Mouse (Mus musculus): ENCODE data around the gene Mical3.

The Mical3 gene

DNA sequence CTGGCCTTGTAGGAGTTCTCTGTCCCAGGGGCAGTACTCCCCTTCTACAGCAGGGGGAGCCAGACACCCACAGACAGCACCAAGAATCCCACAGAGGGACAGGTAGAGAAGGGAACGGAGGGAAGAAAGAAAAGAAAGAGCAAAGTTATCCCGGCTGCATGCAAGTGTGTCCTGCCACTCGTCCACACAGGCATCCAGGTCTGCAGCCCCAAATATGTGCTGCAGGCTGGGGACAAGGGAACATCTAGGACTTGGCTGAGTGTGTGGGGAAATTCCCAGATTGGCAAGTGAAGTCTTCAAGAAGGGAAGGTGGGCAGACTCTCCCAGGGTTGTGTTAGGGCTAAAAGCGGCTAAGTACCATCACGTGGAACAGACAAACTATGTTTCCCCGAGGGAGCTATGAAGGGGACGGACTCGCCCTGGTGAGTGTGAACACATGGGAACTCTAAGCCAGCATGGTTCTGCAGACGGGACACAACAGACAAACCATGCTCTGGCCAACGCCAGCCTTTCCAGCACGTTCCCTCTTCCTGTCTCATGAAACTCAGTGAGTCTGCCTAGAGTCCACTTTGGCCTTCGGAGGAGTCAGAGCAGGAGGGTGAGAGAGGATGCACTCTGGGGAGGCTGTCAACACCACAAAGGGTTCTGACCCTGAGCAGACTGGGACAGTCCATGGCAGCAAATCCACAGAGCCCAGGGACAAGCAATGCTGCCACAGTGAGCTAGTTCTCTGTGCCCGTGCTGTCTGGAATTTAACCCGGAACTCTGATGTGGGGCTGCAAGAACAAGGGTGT is 158.8 kb downstream of the Mical3 start:
- DNase-seq (ENCODE audit: low read depth in 2 of 2, low spot score in 2 of 2): peak; percentile 75 to 81

DNA sequence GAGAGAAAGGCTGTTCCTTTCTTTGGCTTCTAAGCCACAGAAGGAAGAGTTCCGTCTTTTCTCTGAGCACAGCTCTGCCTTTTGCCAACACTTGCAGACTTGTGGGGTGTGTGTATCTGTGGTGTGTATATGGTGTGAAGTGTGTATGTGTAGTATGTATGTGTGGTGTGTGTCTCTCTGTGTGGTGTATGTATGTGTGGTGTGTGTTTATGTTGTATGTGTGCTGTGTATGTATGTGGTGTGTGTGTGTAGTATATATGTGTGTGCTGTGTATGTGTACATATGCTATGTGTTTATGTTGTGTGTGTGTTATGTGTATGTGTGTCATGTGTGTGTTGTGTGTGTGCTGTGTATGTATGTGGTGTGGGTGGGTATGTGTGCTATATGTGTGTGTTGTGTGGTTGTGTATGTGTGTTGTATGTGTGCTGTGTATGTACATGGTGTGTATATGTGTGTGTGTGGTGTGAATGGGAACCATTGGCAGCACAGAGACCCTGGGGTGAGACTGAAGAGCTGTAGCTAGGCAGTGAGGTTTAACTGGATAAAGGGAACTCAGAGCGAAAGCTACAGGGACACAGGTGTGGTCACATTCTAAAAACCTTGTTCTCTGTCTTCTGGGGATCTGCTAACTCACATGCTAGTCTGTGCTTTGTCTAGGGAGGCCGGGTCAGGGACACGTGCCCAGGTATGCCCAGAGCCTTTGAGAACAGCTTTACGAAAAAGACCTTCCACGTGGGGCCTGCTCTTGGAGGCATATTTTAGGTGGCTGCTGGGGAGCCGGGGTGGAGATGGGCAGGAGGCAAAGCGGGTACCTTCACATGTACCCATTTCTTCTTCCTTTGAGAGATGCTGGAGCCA is 159.6 kb downstream of the Mical3 start:
- no peak for DNase-seq (ENCODE audit: low read depth in 2 of 2, low spot score in 2 of 2)

DNA sequence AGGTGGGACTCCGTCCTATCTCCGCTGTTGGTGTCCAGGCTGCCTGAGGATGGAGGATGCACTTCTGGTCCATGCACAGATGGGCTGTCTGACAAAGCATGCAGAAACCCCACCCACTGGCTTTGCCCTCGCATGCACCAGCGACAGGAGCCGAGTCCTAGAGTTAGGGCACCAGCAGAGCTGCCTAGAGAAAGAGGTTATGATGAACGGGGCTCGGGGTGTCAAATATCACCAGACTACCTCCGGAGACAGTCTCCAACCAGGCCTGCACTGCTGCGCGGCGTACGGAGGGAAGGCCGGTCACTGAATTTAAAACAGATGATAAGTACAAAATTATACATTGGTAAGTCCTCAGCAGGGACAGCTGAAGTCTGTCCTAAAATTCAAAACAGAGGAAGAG is 165.0 kb downstream of the Mical3 start:
- no peak for DNase-seq (ENCODE audit: low read depth in 2 of 2, low spot score in 2 of 2)

DNA sequence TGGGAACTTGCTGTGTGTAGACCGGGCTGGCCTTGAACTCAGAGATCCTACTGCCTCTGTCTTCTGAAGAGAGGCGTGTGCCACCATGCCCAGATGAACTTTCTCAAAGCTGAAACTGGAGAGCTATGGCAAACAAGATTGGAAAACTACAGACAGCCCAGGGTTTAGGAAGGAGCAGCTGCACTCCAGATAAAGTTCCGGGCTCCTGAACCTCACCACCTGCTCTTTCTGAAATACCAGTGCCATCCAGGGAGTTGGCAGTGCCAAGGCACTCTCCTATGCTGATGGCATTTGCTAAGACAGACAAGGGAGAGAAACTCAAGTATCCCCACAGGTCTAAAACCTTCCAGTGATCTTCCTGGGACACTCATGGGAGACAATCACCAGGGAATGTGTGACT is 166.6 kb downstream of the Mical3 start:
- DNase-seq (ENCODE audit: low read depth in 2 of 2, low spot score in 2 of 2): no peak

DNA sequence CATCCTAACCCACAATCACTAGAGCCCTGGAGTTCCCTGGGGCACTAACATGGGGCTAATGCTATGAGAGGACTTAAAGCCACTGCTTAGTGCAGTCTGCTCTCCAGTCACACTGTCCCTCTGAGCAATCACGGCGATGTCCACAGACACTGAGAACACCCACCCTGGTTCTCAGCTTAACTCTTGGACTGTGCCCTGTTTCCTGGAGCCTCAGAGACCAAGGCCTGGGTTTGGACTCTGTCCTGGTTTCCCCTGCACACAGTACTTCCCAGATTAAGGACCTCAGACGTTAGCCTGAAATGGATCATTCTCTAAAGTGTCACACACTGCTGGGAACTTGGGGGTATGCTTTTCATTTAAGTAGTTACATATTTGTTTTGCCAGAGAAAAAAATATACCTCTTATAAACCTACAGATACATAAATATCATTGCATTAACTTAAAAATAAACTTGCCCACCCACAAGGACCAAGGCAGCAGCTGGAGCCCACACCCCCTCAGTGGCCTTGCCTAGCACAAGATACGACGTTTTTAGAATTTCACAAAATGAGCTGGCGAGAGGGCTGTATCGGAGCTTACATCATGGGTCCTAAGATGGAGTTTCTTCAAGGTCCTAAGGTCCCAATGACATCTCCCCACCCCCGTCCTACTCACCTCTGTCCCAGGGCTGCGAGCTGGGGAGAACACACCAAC is 170.3 kb downstream of the Mical3 start:
- no peak for DNase-seq (ENCODE audit: low read depth in 2 of 2, low spot score in 2 of 2)

DNA sequence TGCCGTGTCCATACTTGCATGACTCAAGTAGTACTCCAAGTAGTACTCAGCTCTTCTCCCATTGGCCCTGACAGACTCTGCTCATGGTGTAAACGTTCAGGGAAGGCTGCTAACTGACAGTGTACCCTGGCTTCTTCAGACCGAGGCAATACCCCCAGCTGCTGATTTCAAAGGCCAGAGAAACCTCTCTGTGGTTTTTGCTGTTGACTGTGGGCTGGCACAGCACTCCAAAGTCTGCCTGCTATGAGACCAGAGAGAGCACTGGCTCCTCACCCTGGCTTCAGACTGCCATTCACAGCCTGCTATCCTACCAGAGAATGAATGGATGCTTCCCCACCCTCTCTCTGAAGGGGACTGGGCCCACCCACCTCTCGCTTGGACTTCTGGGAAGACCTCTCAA is 173.5 kb downstream of the Mical3 start:
- DNase-seq (ENCODE audit: low read depth in 2 of 2, low spot score in 2 of 2): no peak

DNA sequence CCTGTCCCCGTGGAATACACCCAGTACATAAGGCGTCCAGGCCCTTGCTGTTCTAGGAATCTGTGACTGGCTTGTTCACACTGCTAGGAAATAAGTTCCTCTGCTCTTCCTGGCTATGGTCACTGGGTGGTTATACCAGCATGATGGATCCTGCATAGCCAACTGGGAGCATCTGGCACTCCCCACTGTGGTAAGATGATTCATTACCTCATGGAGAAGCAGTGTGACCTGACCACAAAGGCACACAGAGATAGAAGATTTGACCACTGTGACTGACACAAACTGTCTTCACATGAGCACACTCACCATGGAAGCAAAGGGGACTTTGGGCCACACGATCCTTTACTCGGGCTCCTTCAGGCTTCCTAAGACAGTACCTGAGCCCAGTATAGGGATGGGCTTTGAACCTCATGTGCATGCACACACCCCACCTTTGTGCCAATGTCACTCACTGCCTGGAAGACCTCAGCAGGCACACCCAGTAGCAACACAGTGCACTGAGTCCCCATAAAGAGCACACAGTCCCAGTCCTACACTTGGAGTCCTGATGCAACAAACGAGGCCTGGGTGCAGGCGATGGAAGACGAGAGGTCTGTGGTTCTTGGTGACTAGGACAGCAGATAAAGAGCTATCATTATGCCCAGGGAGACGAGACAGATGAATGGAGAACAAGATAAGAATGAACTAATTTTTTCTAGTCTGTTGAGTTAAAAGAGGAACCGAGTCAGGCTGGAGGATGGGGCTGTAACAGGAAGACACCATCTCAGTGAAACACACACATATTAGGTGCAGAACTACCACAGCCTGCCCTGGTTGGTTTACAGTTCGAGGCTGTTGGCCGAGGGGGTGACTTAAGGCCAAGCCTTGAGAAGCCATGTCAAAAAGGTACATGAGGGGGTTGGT is 174.3 kb downstream of the Mical3 start:
- DNase-seq (ENCODE audit: low read depth in 2 of 2, low spot score in 2 of 2): no peak

DNA sequence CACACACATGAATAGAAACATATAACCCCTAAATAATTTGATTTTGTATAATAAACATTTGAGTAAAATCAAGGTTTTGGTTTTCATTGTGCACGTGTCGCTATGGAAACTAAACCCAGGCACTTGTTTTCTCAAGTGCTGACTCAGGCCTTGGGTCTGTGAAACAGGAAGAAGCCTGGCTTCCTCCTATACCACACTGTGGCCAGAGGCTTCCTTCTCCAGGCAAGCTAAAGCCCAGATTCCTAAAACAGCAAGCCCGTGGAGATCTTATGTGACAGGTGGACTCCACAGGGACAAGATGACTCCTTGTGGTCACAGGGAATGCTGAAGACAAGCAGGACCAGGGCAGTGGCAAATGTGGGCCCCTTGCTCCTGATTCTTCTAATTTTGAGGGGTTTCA is 175.6 kb downstream of the Mical3 start:
- no peak for DNase-seq (ENCODE audit: low read depth in 2 of 2, low spot score in 2 of 2)

DNA sequence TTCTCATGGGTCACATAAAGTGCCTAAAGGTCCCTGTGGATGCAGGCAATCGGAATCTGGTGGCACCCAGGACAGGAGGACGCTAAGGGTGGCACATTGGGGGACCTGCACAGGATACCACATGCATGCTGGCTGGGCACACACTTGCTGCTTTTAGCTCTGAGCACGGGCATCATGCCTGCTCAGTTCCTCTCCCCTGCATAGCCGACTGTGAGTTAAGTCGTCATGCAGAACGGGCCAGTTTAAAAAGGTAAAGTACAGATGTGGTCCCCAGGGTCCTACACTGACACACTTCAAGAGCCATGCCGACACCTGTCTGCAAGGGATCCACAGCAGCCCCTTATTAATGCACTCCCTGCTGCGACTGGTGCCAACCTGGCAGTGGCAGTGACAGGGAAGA is 176.6 kb downstream of the Mical3 start:
- DNase-seq (ENCODE audit: low read depth in 2 of 2, low spot score in 2 of 2): no peak

DNA sequence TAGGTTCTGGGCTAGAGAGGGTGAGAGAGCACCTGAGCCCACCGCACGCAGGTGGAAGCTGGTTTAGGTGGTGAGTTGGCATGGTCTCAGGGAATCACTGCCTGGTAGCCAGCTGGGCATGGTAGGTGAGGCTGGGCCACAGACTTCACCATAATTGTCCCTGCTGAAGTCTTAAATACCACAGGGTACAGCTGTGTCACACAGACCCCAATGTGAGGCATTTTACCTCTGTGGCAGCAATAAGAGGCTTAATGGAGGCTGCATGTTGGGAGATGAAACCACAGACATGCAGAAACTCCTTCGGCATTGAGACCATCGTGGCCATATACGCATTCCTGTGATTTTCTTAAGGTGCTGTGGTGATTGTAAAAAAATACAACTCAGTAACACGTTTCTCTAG is 178.3 kb downstream of the Mical3 start:
- no peak for DNase-seq (ENCODE audit: low read depth in 2 of 2, low spot score in 2 of 2)

DNA sequence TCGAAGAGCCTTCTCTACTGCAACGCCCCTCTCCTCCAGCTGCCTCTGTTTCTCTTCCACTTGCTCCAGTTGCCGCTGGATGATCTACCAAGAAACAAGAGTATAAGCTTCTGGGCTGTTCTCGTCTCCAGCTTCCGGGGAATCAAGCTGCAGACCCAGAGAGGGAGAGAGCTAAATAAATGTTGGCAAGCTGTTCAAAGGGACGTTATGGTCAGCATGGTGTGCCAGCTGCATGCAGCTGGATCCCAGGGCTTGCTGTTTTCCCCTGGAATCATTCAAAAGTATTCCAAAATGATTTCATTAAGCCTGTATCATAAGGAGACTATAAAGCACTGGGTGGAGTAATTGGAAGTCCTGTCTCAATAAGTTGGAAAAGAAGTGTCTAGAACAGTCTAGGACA is 179.5 kb downstream of the Mical3 start:
- DNase-seq (ENCODE audit: low read depth in 2 of 2, low spot score in 2 of 2): no peak

DNA sequence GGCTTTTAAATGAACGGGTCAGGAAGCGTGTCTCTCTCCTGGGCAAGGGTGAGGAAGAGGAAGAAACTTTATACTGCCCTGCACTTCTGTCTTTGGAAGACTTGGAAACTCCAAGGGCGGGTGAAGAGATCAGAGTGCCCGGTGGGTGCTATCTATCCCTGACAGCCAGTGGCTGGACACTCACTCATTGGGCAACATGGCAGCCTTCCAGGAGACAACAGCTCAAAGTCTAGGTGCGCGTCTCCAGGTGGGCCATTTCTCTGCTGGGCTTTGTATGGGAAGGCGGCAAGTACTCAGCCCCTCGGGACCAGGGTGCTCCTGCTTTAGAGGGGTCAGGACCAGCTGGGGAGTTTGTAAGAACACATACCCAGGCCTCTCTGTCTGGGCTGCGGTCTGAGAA is 185.3 kb downstream of the Mical3 start:
- no peak for DNase-seq (ENCODE audit: low read depth in 2 of 2, low spot score in 2 of 2)

DNA sequence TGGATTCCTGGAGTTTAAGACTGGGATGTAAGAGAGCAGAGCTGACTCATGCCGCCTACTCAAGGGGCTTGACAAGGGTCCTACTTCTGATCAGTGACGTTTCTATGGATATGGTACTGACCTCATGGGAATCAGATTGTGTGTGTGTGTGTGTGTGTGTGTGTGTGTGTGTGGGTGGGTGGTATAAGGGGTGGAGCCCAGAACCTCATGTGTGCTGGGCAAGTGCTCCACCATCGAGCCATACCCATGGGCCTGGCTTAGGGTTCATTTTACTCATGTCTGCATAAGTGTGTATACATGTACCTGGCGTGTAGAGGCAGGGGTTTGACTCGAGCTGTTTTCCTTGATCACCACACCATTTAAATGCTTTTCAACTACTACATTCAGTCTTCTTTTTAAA is 186.8 kb downstream of the Mical3 start:
- no peak for DNase-seq (ENCODE audit: low read depth in 2 of 2, low spot score in 2 of 2)

DNA sequence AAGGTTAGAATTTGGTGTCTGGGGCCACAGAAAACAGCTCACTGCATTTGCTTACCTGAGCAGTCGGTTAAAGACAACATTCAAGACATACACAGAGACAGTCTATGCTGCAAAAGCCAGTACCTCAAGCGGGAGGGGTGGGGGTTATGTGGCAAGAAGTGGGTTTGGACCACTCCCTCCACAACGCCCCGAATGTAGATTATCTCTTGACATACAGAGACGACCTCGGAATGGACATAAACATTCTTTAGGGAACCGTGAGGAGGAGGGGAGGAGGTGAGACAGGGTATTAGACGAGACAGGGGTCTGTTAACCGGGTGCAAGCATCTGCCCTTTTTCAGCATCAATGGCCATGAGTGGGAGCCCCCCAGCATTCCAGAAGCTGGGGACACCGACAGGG is 187.2 kb downstream of the Mical3 start:
- DNase-seq (ENCODE audit: low read depth in 2 of 2, low spot score in 2 of 2): no peak

DNA sequence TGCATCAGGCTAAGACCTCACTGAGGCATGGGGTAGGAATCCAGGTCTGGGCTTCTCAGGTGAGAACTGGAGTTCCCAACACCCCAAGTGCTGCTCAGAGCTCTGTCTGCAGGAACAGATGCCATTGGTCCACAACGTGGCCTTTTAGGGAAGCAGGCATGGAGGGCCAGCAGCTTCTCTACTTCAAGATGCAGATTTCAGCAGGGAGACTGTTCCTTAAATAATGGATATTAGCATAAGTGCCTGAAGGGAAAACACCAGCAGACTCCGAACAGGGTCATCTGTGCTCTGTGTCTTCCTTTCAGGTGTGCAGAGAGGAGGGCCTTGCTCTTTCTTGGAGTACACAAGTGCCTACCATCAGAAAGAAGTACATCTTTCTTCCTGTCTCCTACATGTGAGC is 187.7 kb downstream of the Mical3 start:
- no peak for DNase-seq (ENCODE audit: low read depth in 2 of 2, low spot score in 2 of 2)

DNA sequence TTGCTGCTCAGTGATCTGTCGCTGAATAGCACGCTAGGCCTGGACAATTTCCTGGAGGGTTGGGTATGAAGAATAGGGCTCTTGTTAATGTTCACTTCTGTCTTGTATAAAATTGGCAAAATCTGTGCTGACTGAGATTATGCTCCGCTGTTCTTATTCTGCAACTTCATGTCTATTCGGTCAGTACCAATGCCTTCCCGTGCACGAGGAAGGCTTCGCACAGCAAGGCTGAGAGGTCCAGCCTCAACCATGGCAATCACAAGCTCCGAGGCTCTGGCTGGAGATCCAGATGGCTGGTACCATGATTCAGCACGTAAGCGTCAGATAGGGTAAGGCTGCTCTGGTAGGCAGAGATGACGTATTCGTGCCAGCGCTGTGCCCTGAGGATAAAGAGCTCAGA is 189.2 kb downstream of the Mical3 start:
- DNase-seq (ENCODE audit: low read depth in 2 of 2, low spot score in 2 of 2): no peak

DNA sequence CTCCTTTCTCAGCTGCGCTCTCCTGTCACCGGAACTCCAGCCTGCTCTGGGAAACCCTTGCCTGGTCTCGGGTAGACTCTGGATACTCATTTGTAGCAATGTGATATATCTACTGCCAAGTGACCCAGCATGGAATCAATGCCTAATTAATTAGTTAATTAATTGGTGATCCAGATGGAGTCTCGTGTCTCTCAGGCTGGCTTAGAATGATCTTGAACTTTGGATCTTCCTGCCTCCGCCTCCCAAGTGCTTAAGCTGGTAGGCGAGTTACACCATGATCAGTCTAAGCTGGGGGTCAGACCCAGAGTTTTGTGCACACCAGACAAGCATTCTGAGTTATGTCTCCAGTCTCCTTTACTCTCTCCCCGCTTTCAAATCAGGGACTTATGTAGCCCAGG is 189.7 kb downstream of the Mical3 start:
- DNase-seq (ENCODE audit: low read depth in 2 of 2, low spot score in 2 of 2): no peak

DNA sequence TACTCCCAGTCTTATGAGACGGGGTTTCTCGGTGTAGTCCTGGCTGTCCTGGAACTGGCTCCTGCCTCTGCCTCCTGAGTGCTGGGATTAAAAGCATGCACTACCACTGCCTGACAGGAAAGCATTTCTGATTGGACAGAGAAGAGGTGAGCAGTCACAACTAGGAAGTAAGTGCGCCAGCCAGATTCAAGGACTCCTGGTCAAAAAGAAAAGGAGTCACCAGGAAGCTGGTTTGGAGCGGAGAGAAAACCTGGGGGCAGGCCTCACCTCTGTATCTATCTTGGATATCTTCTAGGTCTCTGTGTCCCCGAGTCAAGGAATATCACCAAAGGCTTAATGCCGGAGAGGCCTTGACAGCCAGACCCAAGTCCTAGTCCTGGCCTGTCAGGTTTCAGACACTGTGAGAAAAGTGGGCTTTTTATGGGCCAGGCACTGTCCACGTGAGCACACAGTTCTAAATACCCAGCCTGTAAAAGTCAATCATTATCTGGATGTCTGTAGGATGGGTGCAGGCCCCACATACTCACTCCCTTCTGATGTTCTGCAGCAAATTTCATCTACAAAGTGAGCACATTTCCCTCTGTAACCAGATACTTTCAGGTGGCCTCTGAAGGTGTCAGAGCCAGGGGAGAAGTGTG is 190.2 kb downstream of the Mical3 start:
- no peak for DNase-seq (ENCODE audit: low read depth in 2 of 2, low spot score in 2 of 2)

DNA sequence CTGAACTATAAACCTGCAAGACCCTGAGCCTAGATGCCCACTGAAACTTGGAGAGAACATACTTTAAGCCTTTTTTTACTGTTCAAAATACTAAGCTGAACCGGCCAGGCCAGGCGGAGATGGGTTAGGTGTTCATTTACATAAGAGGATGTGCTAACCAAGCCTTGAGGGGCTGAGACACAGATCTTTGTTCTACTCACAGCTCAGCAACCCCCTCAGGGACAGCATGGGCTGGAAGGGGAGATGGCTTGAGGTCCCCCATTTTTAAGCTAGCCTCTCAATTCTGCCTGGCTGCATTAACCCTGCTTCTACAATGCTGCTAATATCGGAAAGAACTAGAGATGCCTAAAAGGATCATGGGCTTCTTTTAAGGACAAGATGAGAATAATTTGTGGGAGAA is 191.0 kb downstream of the Mical3 start:
- DNase-seq (ENCODE audit: low read depth in 2 of 2, low spot score in 2 of 2): no peak

DNA sequence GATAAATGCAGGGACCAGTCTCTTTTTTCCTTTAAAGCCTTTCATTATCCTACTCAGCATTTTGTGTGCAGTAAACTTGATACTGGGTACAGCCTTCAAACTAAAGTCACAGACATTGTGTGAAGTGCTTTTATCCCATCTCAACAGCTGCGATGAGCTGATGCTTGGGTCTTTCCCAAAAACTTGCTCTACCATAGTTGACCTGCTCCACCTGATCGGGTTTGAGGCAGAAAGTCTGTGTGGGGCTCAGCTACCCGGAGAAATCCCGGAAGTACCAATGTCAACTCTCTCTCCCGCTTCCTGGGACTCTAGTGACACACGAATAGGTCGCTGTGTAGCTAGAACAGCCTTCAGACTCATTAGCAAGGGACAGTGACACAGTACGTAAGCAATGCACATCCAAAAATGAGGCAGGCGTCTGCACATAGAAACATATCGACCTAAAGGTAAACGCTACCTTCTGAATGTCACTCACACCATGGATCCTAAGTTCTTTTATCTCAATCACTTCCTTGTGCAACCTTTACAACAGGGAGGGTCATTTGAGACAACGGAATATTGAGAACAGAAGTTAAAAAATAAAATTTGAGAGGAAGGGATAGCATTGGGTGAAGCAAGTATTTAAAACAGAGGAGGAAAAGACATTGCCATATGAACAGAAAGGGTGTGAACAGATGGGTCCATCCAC is 191.9 kb downstream of the Mical3 start:
- no peak for DNase-seq (ENCODE audit: low read depth in 2 of 2, low spot score in 2 of 2)
